Mouse (Mus musculus) neural tube, embryonic 10.5 days (tissue): ENCODE results near the gene Ctr9.

Source experiments
- DNase-seq: peaks from one replicate; pipeline ENCODE4 v3.0.0-alpha.2; 2017; ENCODE audit warnings: low spot score; ENCODE audit errors: extremely low spot score

Ctr9 gene

DNA sequence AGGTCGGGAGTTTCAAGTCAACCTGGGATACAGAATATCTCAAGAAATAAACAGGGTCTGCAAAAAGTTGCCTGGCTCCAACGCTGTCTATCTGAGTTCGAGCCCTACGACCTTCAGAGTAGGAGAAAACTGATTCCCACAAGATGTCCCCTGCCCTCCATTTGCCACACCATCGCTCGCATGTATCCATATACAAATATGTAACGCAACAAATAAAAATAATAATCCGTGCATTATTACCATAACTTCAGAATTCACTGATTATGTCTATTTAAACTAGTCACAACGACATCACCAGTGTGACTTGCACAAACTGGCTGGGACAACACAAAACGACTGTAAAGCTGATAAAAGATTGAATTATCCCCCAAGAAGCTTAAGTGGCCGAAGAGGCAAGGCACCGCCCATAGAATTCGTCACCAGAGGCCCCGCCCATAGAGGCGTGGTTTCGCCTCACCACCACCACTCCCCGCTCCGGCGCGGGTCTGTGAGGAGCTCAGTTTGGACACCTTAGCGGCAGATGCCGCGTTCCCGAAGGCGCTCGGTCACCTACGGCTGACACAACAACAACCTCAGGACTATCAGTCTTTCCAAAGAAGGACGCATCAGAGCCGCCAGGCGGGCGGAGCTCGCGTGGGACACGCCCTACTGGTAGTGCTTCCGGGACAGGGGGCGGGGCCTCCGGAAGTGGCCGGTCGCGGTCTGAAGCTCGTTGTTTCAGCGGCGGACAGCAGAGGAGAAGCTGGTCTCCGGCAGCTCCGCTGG lies at the start of gene Ctr9:
Gene Ctr9 (plus strand): TSS at position 671 of the 765 bp plus-strand sequence.
- DNase-seq = peak; percentile 96

- DNase-seq = no peak
Measured at GRCm38 (mm10) chr7:110981036-110981435, 47.7 kb upstream of the Ctr9 start.

DNA sequence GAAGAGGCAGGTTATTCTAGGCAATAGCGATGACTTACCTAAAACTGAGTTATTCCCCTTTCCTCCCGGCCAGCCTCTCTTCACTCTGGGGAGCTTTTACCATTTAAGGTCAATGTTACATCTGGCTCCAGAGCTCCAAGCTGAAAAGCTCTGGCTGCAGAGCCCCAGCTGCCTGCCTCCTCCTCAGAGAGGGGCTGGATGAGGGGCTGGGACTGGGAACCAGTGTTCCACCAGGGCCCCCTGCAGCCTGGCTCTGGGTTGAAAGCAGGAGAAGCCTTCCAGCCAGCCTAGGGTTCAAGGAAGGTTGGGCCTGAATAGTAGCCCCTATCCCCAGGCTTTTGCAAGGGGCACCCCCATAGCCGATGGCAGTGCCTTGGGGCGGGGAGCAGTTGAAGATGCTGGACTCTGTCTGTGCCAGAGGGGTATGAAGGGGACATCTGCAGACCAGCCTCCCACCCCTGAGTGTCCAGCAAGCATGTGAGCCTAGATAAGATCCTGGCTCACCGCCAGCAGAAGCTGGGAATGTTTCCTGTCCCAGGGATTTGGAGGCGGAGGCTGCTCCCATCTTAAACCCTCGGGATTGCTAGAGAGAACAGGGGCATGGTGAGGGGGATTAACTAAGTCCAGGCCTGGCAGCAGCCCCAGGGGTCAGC lies 46.6 kb upstream of the Ctr9 start, which contains the start of gene Mrvi1:
Gene Mrvi1 (minus strand): TSS at position 409 of the 653 bp plus-strand sequence.
- DNase-seq = no peak

DNA sequence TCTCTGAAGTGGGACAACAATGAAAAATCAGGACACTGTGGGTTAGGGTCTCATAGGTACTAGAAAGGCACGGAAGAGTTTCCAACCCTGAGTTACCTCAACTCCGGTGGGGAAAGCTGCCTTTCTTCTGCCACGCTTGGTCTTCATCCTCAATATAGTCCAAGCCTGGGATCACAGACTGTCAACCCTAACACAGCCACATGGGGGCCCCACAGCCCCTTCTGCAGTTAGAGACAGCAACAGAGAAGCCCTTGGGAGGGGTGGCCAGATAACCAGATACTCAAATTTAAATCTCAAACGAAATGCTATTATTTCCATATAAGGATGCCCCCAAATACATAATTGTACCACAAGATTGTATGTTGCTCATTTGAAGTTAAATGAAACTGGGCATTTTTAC lies 46.0 kb upstream of the Ctr9 start:
- DNase-seq = no peak

- DNase-seq = no peak
Measured at GRCm38 (mm10) chr7:110983621-110984020, 45.1 kb upstream of the Ctr9 start.

DNA sequence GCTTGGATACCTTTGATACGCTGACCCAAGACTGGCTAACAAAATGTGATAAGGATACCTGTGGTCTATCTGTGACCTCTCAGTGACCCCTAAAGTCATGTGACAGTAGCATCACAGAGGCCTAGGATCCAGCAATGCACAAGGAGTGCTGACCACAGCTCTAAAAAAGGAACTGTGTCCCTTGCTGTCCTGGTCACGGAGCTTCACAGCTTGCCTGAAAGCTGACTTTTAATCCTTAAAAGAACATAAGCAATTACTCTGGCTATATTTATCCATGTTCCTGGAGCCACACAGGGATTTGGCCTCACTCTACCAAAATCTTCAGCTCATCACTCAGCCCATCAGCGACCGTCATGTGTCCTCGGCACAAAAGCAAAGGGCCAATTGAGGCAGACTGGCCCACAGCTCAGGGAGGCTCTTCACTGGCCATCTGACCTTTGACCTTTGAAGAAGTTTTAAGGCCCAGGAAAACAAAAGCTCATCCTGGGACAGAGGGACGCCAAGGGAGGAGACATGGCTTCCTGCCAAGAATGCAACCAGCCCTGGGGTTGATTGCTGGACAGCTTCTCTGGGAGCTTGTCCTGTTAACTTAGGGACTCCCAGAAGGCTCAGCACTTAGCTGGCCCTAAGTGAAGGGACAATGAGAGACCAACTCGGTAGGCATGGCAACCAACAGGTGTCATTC lies 43.0 kb upstream of the Ctr9 start:
- DNase-seq = no peak

DNA sequence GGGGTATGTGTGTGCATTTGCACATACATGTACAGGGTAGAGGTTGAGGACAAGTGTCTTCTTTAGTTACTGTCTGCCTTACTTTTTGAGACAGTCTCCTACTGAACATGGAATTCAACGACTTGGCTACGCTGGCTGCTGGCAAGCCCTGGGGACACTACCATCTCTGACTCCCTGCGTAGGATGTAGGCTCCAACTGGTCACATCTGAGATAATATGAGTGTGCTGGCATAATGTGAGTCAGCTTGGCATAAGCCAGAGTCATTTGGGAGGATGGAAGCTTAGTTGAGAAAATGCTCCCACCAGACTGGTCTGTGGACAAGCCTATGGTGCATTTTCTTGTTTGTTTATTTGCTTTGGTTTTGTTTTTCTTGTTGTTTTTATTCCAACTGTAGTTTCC lies 40.7 kb upstream of the Ctr9 start:
- no peak for DNase-seq

DNA sequence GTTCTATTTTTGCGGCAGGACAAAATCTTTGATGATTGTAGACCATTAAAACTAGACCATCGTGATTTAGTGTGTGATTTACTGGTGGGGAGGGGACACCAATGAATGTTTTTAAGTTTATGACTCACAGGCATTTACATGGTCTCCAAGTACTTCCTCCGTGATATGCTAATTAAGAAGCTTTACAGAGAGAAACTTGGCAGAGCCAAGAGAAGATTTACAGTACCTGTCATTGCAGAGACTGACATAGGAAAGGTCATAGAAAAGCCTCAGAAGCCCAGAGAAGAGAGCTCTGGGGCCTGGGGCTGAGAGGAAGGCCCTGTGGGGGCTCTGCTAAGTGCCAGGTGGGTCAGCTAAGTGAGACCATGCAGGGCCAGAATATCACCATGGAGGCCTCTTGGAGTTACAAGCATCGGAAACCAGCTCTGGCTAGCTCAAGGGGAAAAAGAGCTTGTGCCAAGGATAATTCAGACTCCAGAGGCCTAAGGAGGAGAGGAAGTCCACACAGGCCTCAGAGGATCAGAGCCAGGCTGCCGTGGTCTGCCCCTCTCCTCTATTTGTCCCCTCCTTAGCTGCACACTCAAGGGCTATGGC lies 39.4 kb upstream of the Ctr9 start:
- DNase-seq = no peak

DNA sequence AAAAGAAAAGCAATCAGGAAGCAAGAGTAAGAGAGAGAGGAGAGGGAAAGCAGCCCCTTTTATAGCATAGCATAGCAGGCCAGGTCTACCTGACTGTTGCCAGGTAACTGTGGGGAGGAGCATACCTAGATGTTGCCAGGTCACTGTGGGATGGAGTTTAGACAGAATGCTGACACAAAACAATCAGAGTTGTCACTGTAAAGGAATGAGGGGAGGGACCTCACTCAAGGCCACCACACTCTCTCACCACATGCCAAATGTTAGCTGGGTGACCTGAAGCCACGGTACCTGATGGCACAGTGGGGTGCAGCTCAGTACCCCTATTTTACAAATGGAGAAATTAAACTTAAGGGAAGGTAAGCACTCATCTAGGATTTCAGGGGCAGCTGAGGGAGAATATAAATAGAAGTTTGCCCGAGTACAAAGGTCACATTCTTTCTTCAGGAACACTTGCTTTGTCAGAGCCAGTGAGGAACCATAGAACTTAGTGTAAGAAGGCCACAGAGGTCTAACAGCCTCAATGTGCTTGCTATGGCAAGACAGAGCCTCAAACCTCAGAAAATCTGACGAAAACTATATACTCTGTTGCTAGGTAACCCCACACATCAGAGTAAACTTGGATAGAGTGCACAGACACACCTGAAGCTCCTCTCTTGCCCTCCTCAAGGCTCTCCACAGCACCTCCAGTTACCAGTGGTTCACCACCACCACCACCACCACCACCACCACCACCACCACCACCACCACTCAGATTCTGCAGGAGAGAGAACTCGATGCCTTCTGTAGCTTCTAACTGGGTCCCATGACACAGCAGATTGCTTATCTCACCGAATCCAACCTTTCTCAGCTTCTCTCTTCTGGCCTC lies 38.2 kb upstream of the Ctr9 start:
- DNase-seq = no peak

- no peak for DNase-seq
Measured at GRCm38 (mm10) chr7:110991221-110991494, 37.6 kb upstream of the Ctr9 start.

GRCm38 (mm10) chr7:110998887-110999827 lies 29.6 kb upstream of the Ctr9 start:
- DNase-seq = no peak

DNA sequence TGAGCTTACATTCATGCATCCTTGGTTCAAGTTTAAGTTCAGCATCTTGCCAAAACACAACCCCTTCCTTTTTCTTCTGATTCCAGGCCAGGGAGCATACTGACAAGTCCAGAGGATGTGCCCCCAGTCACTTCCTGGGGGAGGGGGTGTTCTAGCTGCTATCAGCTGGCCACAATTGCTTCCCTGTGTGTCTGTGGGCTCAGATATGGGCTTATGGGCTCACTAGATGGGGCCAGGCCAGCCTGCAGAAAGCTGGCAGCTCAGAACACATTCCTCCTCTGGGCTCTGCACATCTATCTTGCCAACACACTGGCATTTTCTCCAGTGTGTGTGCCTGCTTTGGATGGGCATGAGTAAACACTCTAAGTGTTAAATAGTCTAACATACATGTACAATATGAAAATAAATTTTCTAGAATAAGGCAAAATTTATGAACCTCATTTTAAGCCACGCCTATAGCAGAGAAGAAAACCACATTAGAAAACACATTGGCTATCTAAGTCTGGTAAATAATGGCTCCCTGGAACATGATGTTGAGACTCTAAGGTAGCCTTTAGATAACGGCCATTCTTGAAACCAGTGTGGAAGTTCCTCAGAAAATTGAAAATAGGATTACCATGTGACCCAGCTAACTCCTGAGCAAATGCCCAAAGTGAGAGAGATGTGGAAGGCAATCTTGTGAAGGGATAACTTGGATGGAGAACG lies 24.5 kb upstream of the Ctr9 start:
- DNase-seq = no peak

DNA sequence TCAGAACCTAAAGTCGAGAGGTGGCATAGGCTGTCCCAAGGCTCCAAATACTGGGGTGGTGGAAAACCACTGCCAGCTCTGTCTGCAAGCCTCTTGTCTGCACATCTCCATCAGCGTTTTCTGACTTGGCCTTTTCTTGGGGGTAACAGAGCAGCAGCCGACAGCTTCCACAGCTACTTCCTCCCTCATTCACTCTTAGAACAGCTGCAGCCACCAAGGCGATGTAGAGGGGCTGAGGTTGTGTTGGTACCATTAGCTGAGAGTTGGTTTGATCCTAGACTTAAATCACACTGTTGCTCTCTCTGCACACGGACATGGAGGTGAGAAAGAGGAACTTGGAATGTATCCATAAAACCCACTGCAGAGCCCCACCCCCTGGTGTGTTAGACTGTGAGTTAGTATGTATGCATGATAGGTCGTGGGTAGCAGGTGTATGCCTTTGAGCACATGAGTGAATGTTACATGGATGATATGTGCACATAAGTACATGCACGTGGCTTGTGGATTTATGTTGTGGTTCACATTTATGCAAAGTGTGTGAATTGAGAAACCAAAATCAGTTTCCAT lies 14.6 kb upstream of the Ctr9 start:
- DNase-seq = no peak

DNA sequence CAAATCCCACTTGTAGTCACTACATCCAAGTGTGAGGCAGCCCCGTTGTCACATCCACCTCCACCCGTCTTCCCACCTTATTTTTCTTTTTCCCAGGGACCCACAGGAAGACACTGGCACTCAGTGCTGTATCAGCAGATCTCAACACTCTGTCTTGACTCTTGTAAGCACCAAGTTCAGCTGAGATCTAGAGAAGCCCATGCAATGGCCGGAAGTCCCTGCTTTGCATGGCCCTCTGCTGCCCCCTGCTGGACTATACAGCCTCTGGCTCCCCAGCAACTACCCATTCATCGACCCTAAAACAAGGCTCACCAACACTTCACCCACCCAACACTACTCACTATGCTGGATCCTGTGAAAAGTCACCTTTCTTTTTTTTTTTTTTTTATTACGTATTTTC lies 13.9 kb upstream of the Ctr9 start:
- DNase-seq = peak; percentile 90

- no peak for DNase-seq
Measured at GRCm38 (mm10) chr7:111015731-111016130, 13.0 kb upstream of the Ctr9 start.

GRCm38 (mm10) chr7:111016921-111017320 lies 11.8 kb upstream of the Ctr9 start:
- DNase-seq = no peak

DNA sequence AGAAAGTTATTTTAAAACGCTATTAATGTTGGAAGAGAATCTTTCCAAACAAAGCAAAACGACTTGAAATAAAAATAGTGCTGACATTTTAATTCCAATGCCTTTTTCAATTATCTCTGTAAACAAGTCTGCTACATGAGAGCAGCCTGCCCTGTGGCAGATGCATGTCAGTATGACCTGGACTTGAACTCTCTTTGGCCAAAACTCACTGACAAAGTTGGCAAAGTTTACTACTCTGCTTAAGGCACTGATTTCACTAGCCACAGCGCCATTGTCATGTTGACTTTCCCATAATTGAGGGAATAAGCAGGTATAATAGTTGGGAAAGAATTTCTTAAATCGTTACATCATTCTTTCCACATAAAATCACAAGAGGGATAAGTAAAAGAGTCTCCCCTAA lies 7.9 kb upstream of the Ctr9 start:
- no peak for DNase-seq

DNA sequence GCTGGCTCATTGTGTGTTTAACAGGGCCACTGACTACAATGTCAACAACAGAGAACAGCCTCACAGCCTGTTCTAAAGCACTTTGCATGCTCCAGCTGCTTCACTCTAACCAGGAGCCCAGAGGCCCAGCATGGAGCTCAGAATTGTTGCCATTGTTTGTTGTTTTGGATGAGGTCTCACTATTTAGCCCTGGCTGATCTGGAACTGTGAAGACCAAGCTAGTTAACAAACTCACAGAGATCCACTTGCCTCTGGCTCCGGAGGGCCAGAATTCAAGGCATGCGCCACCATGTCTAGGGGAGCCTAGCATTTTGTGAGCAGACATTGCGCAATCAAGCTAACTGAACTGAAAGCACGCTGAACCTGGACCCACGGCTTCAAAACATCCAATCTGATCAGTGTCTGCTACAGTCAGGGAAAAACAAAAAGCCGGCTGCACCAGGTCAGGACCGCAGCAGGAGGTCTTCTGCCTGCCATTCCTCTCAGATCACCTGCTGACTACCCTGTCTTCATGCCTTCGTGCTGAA lies 4.6 kb upstream of the Ctr9 start:
- DNase-seq = peak; percentile 40

DNA sequence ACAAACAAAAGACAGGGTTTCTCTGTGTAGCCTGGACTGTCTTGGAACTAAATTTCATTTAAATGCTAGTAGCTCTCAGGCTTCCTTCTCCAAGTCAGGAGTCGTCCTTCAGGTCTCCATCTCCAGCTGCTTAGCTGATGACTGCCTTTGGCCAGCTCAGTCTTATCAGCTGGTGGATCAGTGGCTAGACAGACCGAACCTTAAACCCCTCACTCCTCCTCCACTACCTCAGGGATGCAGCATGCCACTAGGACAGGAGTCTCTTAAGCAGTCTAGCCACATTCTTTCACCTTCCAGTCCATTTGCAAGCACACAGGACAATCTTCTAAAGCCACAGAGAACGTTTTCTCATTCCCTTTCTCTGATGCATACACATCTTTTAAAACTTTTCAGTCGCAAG lies 3.8 kb upstream of the Ctr9 start:
- DNase-seq = no peak
